Mouse (Mus musculus): ENCODE data around the gene Smim14.
"Not testable (repeated sequence)": the region's sequence is repeated elsewhere in the genome, so short reads cannot be mapped to it uniquely, and the experiment has no call there.

The Smim14 gene

GRCm38 (mm10) chr5:65521803-65522202 lies 15.2 kb downstream of the Smim14 start:
- no peak for DNase-seq (ENCODE audit: low spot score in 2 of 2)

GRCm38 (mm10) chr5:65514635-65515278 lies 22.2 kb downstream of the Smim14 start:
- no peak for DNase-seq (ENCODE audit: low spot score in 2 of 2)

- no peak for DNase-seq (ENCODE audit: low spot score in 2 of 2)
Measured at GRCm38 (mm10) chr5:65513506-65513905, 23.5 kb downstream of the Smim14 start.

- DNase-seq (ENCODE audit: low spot score in 2 of 2) = no peak
Measured at GRCm38 (mm10) chr5:65508395-65508794, 28.6 kb downstream of the Smim14 start.

- DNase-seq (ENCODE audit: low spot score in 2 of 2) = no peak
Measured at GRCm38 (mm10) chr5:65505786-65506185, 31.2 kb downstream of the Smim14 start.

- no peak for DNase-seq (ENCODE audit: low spot score in 2 of 2)
Measured at GRCm38 (mm10) chr5:65501407-65501806, 35.6 kb downstream of the Smim14 start.

GRCm38 (mm10) chr5:65500231-65500630 lies 36.8 kb downstream of the Smim14 start:
- DNase-seq (ENCODE audit: low spot score in 2 of 2) = no peak

GRCm38 (mm10) chr5:65492716-65493531 lies 44.1 kb downstream of the Smim14 start, which contains the start of gene Gm43552:
Gene Gm43552, minus strand, starts transcription at chr5:65492833.
- DNase-seq (ENCODE audit: low spot score in 2 of 2) = peak; percentile 94 to 97

- peak; percentile 57 to 61 for DNase-seq (ENCODE audit: low spot score in 2 of 2)
Measured at GRCm38 (mm10) chr5:65491767-65492715, 44.9 kb downstream of the Smim14 start.

GRCm38 (mm10) chr5:65489830-65490229 lies 47.2 kb downstream of the Smim14 start:
- DNase-seq (ENCODE audit: low spot score in 2 of 2) = no peak

GRCm38 (mm10) chr5:65488725-65489124 lies 48.3 kb downstream of the Smim14 start:
- DNase-seq (ENCODE audit: low spot score in 2 of 2) = no peak

- no peak for DNase-seq (ENCODE audit: low spot score in 2 of 2)
Measured at GRCm38 (mm10) chr5:65487381-65487780, 49.6 kb downstream of the Smim14 start.

- DNase-seq (ENCODE audit: low spot score in 2 of 2) = no peak
Measured at GRCm38 (mm10) chr5:65486514-65486913, 50.5 kb downstream of the Smim14 start.

- DNase-seq (ENCODE audit: low spot score in 2 of 2) = no peak
Measured at GRCm38 (mm10) chr5:65482996-65483395, 54.0 kb downstream of the Smim14 start.

- no peak for DNase-seq (ENCODE audit: low spot score in 2 of 2)
Measured at GRCm38 (mm10) chr5:65480511-65480910, 56.5 kb downstream of the Smim14 start.

GRCm38 (mm10) chr5:65479681-65480445 lies 57.1 kb downstream of the Smim14 start:
- DNase-seq (ENCODE audit: low spot score in 2 of 2) = no peak

GRCm38 (mm10) chr5:65478224-65478623 lies 58.8 kb downstream of the Smim14 start:
- no peak for DNase-seq (ENCODE audit: low spot score in 2 of 2)

- not testable (repeated sequence) for DNase-seq (ENCODE audit: low spot score in 2 of 2)
Measured at GRCm38 (mm10) chr5:65476739-65477138, 60.2 kb downstream of the Smim14 start.

GRCm38 (mm10) chr5:65475806-65476205 lies 61.2 kb downstream of the Smim14 start:
- DNase-seq (ENCODE audit: low spot score in 2 of 2) = no peak

GRCm38 (mm10) chr5:65469766-65470165 lies 67.2 kb downstream of the Smim14 start:
- peak; percentile 19 for DNase-seq (ENCODE audit: low spot score in 2 of 2)

- no peak for DNase-seq (ENCODE audit: low spot score in 2 of 2)
Measured at GRCm38 (mm10) chr5:65466911-65467310, 70.1 kb downstream of the Smim14 start.
